Mouse (Mus musculus) v-Abl transformed pro-B cells (cell line): Measurements from ENCODE around the gene Rfxank.

Source experiments
- in situ Hi-C, 2 experiments: fragments of 400-800 bp; cut with MboI; formaldehyde crosslinking; loops; one replicate each; pipeline ENCODE4 v1.15.1; 2025; ENCODE audit not compliant: unreplicated experiment in 2 of 2

Rfxank gene

GRCm38 (mm10) chr8:70152537-70153257 lies 13.7 kb upstream of the Rfxank start:
- in situ Hi-C loops: no loop called here

DNA sequence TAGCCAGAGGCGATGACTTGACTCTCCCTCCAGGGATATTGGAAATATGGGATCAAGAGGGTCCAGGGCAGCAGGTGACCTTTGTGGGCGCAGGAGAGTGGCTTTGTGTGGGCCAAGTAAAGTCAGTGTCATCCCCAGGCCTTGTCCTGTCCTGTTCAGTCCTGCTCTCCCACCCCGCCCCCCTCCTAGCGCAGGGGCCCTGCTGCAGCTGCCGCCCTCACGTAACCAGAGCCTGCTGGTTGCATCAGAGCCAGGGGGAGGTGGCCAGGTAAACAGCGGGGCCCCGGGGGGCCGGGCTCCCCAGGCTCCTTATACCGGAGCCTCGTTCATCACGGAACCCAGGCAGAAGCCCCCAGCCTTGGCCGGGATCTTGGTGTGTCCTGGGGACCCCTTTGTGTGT lies 11.2 kb upstream of the Rfxank start:
- in situ Hi-C loops: no loop called here

DNA sequence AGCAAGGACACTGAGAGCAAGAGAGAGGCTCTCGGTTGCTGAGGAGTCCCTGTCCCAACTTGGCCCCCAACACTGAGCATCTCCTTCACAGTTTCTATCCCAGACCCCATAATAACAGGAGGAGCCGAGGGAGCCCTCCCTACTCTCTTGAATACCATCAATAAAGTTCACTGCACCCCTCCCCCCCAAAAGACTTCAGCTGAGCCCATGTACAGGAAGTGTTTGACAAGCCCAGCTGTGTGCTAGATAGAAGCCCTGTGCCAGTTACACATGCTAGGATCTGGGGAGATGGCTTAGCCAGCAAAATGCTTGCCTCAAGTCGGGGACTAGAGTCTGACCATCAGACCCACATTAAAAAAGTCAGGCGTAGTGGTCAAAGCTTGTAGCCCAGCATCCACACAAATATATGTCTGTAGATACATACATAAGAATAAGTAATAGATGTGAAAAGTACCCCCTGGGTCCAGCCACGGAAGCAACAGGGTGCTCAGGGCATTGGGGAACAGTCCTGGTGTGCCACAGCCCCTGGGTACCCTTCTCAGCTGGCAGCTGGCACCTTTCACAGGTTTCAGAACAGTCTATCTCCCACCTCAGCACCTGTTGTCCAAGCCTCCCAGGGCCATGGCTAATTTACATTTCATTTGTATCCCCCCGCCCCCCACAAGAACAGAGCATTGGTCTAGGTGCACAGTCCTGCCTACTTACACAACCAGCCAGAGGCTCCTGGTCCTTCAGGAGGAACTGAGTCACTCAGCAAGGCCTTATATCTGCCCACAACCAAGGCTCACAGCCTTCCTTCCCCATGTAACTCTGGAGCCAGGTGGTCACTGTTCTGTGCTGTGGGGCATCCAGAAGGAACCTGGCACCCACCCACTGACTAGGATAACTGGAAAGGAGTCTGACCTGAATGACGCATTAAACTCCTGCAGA lies 9.0 kb upstream of the Rfxank start:
- in situ Hi-C loops: no loop called here

GRCm38 (mm10) chr8:70139981-70140380 lies 1.0 kb upstream of the Rfxank start:
- in situ Hi-C loops: no loop called here

GRCm38 (mm10) chr8:70137890-70138289 lies 1.1 kb downstream of the Rfxank start:
- in situ Hi-C loops: no loop called here

- in situ Hi-C loops: no loop called here
Measured at GRCm38 (mm10) chr8:70136591-70136990, 2.4 kb downstream of the Rfxank start.

- in situ Hi-C loops: no loop called here
Measured at GRCm38 (mm10) chr8:70134931-70135330, 4.0 kb downstream of the Rfxank start.

DNA sequence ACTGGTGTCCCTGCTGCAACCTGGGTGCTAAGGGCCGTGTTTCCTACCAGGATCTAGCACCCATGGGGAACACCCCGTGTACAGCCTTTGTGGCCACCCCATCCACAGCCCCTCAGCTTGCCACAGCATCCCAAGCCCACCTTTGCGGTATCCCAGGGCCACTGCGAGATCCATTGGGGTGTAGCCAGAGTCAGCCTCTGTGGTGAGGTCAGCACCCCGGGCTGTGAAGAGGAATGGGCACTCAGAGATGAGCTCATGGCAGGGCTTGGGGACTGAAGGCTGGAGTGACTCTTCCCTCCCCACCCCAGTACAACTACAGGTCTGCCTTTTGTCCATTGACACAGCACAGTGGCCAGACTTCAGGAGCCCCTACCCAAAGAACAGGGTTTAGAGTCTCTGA lies 4.9 kb downstream of the Rfxank start:
- in situ Hi-C loops: no loop called here

DNA sequence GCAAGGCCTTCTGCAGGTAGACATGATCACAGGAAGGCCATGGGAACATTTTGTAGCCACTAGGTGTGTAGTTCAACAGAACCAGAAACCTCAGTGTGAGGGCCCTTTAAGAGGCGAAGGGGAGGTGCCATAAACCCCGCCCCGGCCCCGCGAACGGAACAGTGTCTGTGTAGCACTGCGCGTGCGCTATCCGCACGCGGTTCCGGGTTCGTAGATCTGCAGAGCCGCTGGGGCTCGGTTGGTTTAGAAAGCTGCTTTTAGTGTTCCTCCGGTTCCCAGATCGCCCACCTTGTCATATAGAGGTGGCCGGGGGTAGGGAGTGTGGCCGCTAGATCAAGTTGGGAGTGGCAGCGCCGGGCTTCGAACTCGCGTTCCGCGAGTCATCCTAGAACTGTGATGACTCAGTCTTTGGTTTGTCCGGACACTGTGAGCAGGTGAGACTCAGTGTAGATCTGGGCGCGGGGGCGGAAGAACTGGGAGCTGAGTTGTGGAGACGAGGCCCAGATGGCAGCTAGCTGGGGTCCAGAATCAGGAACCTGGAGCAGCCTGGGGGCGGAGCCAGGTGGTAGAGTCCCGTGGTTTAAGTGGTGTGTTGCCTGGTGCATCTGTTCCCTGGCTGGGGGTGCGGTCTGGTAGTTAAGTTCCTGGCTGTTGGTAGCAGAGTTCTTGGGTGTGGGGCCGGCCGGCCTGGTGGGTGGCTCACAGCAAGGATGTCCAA lies 7.6 kb downstream of the Rfxank start, which contains the start of gene Nr2c2ap:
Gene Nr2c2ap (plus strand): TSS at position 168 of the 718 bp plus-strand sequence.
- in situ Hi-C loops: no loop called here

DNA sequence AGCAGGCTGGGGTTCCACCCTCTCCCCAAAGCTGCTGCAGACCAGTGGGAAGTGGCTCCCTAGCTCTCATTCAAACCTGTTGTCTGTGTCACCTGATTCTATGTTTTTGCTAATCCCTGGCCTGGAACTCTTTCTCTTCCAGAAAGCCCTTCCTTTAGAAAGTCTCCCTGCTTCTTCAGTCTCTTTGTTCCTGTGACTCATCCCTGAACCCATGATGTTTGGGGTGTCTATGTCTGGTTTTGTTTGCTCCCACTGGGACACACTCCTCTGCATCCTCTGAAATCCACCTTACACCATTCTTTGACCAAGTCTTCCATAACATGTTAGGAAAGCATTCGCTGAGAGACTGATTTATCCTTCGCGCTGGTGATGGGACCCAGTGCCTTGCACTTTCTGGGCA lies 8.9 kb downstream of the Rfxank start:
- in situ Hi-C loops: no loop called here

DNA sequence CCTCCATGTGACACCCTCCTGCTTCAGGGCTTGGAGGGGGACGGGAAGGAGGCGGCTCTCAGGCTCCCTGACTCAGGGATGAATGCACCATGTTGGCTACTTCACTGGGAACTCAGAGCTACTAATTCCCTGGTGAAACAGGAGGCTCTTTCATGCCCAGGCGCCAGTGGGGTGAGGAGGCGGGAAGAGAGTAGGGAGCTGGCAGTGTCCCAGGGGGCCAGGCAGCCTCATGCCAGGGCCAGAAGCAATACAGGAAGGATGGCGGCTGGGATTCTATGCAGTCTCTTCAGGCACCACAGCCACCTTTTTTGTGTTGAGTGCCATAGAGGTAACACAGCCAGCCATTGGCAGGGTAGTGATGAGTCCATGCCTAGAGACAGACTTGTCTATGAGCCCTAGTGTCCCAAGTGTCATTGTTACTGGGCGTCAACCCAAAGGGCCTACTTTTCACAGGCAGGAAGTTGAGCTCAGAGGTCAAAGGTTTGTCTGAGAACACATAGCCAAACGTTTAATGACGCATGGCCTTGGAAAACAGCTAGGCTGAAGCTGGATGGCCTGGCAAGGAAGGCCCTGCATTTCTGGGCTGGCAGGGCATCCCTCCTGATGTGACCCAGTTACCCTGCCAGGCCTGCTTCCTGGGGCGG lies 9.5 kb downstream of the Rfxank start:
- in situ Hi-C loops: no loop called here

DNA sequence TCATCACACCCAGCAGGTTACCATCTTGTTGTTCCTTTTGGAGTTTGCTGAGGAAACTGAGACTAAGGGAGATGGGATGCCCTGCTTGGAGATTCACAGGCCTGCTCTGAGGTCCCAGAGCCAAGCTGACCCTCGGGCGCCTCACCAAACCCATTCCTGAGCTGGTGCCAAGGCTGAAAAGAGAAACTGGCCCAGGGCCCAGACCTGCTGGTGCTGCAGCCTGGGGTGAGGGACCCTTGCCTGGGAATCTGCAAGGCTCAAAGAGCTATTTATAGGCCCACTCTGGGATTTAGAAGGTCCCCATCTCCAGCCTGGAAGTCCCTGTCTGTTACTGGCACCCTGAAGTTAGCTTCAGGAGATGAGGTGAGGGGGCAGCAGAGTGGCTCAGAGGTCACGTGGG lies 10.5 kb downstream of the Rfxank start:
- in situ Hi-C loops: no loop called here

DNA sequence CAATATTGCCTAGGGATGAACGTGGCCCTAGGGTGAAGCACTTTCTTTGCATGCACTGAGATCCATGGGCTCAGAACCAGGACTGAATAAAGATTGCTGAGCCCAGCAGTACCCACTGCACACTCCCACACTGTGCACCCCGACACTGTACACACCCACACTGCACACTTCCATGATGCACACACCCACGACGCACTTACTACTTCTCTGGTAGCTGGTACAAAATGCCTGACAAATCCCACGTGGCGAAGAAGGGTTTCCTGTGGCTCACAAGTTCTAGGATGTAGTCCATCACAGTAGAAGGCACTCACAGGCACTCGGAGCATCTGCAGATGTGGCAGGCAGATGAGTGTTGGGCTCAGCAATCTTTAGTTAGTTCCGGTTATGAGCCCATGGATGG lies 14.0 kb downstream of the Rfxank start:
- in situ Hi-C loops: loop anchor here (5.0 to 25.0 kb wide), 4 partner anchors 203 to 798 kb away; partner anchors contain the start of gene Zfp868 (in 1 of the 2)

DNA sequence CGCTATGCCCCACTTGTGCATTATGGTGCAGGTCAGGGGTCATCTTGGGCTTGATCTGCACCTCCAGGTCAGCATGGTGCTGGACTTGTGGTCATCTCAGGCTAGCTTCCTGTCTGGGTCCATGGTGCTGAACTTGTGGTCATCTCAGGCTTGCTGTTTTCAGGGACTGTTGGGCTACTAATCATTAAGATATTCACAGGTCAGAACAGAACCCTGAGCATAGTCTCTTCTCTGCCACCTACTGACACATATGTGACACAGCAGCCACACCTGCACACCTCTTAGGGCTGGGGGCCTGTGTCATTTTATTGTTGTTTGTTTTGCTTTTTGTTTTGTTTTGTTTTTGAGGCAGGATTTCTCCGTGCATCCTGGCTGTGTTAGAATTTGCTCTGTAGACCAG lies 16.1 kb downstream of the Rfxank start:
- in situ Hi-C loops: loop anchor here (5.0 to 25.0 kb wide), 4 partner anchors 201 to 796 kb away; partner anchors contain the start of gene Zfp868 (in 1 of the 2)

- in situ Hi-C loops: loop anchor here (5.0 to 25.0 kb wide), 4 partner anchors 198 to 793 kb away; partner anchors contain the start of gene Zfp868 (in 1 of the 2)
Measured at GRCm38 (mm10) chr8:70120667-70121066, 18.3 kb downstream of the Rfxank start, which contains the start of gene Ncan. Gene Ncan, minus strand, starts transcription at chr8:70120873.

DNA sequence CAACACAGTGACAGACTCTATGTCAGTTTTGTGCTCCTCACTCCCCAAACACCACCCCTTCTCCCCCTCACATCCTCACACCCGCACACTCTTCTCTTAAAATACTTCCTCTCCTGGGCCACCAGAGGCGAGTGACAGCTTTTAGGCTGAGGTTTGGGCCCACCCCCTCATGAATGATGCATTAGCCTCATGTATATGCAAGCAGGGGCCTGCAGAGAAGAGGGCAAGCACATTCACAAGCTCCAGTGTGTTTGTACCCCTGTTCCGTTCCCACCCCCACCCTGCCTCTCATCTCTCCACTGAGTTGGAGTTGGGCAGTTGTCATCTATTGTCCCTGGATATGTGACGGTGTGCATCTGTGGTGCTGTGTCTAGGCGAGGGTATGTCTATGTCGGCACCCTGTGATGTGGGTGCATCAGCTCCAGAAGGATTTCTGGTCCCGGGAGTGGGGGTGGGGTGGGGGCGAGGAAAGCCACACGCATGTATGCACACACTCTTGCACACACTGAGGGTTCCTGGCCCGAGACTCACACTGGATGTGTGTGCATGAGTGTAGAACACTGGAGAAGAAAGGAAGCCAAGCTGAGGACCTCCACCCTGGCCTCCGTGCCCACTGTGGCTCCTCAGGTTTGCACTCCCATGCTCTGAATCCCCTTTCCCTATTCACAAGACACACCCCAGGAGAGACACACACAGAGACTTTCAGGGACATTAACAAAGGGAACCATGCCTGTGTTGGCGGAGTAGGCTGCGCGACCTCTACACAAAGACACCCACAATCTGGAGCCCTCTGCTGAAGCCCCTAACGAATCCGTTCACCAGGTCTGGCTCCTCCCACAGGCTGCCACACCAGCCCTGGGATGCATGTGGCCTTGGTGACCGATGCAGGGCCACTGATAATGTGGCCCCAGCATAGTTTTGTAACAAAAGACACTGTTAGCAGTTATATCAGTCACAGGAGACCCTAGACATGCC lies 19.9 kb downstream of the Rfxank start:
- in situ Hi-C loops: loop anchor here in 1 of 2 experiments (25.0 kb wide), 2 partner anchors 482 to 782 kb away; partner anchors contain the start of gene Zfp868

GRCm38 (mm10) chr8:70117611-70118010 lies 21.3 kb downstream of the Rfxank start:
- in situ Hi-C loops: loop anchor here in 1 of 2 experiments (25.0 kb wide), 2 partner anchors 480 to 780 kb away; partner anchors contain the start of gene Zfp868

- in situ Hi-C loops: loop anchor here in 1 of 2 experiments (5.0 to 25.0 kb wide), 4 partner anchors 52 to 778 kb away; partner anchors contain the start of gene Zfp868
Measured at GRCm38 (mm10) chr8:70114892-70115291, 24.1 kb downstream of the Rfxank start.
